Mouse (Mus musculus): ENCODE measurements around the gene Olfr32. TPM values are rescaled to one million over a fixed set of nuclear protein-coding genes. Genes with fewer than 3 reads are reported as not detected.

The Olfr32 gene
- total RNA-seq (2023), result not detected

DNA sequence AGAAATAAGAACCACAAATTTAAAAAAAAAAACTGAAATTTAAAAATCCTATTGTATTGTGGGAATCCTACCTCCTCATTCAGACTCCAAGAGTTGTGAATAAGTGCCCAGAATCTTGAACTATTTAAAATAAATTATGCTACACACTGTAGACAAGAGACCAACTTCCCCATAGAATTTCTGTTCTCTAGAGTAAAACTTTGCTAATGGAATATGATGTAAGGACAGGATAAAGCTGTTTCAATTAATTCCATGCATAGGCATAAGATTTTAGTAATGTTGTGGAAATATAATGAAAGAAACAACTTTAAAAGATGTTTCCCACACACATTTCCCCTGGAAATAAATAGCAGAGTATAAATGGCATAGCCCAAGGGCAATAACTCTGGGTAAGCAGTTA lies at the start of gene Olfr32:
Gene Olfr32, minus strand, starts transcription at position 101 of the 400 bp plus-strand sequence.

DNA sequence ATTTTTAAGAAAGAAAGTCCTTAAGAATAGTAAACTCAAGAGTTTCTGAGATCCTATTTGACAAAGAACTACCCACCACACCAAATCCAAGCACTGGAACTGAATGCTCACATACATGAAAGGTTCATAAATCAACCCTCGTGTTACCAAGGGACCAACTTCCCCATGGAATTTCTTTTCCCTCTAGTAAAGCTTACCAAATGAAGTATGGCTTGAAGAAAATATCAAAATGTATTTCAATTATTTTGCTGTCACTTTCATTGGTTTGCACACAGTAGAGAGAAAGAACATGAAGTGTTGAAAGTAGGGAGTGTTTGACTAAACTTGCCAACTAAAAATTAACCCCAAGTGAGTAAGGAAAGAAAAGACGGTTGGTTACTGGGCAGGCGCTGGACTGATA lies 10.9 kb upstream of the Olfr32 start, which contains the start of gene Olfr1270:
Gene Olfr1270, minus strand, starts transcription at position 101 of the 400 bp plus-strand sequence.

DNA sequence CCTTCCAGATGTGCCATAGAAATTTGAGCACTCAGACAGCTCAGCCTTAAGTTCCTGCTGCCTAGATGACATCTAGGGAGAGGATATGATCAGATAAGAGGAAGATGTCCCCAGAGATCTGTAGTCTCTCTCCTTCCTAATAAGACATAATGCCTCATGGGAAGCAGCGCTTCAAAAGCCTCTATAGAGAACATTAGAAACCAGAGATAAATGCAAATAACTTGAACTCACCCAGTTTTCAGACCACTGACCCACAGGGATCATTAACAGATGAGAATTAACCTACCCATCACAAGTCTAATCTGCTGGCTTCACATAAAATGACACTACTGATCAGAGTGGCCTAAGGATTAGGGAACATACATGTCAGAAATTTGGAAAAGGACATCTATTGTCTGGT lies 20.8 kb downstream of the Olfr32 start, which contains the start of gene Olfr1269:
Gene Olfr1269, minus strand, starts transcription at position 101 of the 400 bp plus-strand sequence.

Other genes with a start within 250 kb of the Olfr32 start
- not detected for gene Olfr1258, start 215.0 kb downstream of the Olfr32 start, total RNA-seq (2023)
- not detected for gene Olfr1259, start 193.6 kb downstream of the Olfr32 start, total RNA-seq (2023)
- gene Olfr1260, start 168.0 kb downstream of the Olfr32 start, total RNA-seq (2023), result not detected
- not detected for gene Olfr1261, start 151.1 kb downstream of the Olfr32 start, total RNA-seq (2023)
- gene Olfr1262, start 142.2 kb downstream of the Olfr32 start, total RNA-seq (2023), result not detected
- not detected for gene Olfr1263, start 130.2 kb downstream of the Olfr32 start, total RNA-seq (2023)
- gene Olfr1264, start 116.7 kb downstream of the Olfr32 start, total RNA-seq (2023), result not detected
- not detected for gene Olfr1265, start 107.0 kb downstream of the Olfr32 start, total RNA-seq (2023)
- not detected for gene Olfr140, start 78.7 kb downstream of the Olfr32 start, total RNA-seq (2023)
- gene Olfr1269, start 20.9 kb downstream of the Olfr32 start, total RNA-seq (2023), result not detected
- gene Olfr1270, start 10.8 kb upstream of the Olfr32 start, total RNA-seq (2023), result not detected
- gene Olfr1506, start 82.2 kb upstream of the Olfr32 start, total RNA-seq (2023), result under 1 TPM; 0.33 to 0.50 TPM
- not detected for gene Olfr142, start 115.3 kb upstream of the Olfr32 start, total RNA-seq (2023)
- gene Olfr1271, start 128.7 kb upstream of the Olfr32 start, total RNA-seq (2023), result not detected
- not detected for gene Olfr1272, start 150.5 kb upstream of the Olfr32 start, total RNA-seq (2023)
- gene Gm13769, start 179.9 kb upstream of the Olfr32 start, total RNA-seq (2023), result not detected

All from monocyte, adult 59 days (primary cell).